Mouse (Mus musculus) heart, adult 2 months (tissue): ENCODE measurements around the gene Sez6.

Experiments used
- CTCF ChIP-seq: fragments of 200-600 bp; IDR thresholded peaks from 2 replicates; pipeline ENCODE4 v1.8.1; 2022; ENCODE audit warnings: antibody characterized with exemption, mild to moderate bottlenecking, moderate library complexity
- POLR2A ChIP-seq: fragments of 200-500 bp; IDR thresholded peaks from 2 replicates; pipeline ENCODE4 v1.6.1; 2011; ENCODE audit warnings: mild to moderate bottlenecking, low read depth, low read length, control low read depth; ENCODE audit not compliant: insufficient read depth

GRCm38 (mm10) chr11:77885246-77885575 is 45.4 kb upstream of the Sez6 start:
- TF ChIP-seq CTCF (no peak), POLR2A (no peak)
